Mouse (Mus musculus): Measurements from ENCODE around the gene Rad51b.

DNA sequence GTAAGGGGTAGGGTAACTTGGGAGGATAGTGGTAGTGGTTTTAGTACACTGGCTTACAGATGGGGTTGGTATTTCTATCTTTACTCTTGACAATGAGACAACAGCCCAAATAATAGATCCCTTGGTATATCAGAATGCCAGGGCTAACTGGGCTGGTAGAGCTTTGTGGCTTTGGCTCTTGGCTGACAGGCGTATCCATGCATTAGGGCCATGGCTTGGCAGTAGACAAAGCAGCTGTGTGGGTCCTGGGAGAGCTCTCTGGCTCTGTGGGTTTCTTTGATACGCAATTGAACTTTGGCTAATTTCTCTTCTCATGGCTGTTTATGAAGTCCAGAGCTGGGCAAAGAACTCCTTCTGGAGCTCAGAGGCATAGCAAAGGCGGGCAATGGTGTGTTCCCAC is 488.6 kb downstream of the Rad51b start:
- TF ChIP-seq CTCF (IDR thresholded peaks at IDR 0.05; ENCODE audit: low read depth, low read length): no peak
- TF ChIP-seq GATA1 (IDR thresholded peaks at IDR 0.05; ENCODE audit: borderline replicate concordance, low read length): no peak
- no peak for TF ChIP-seq TAL1 (conservative IDR thresholded peaks at IDR 0.05; ENCODE audit: low read depth, low read length)
- no peak for TF ChIP-seq GATA2 (IDR thresholded peaks at IDR 0.05; ENCODE audit: borderline replicate concordance, low read depth, low read length)
- TF ChIP-seq POLR2AphosphoS5 (IDR thresholded peaks at IDR 0.05; ENCODE audit: insufficient replicate concordance, low read depth, low read length): no peak
